Mouse (Mus musculus) spleen, adult 12 weeks (tissue): ENCODE data around the gene 4931428L18Rik.

ENCODE experiments used
- DNase-seq: peaks from one replicate; pipeline ENCODE4 v3.0.0; 2022; ENCODE audit warnings: low spot score

Gene 4931428L18Rik

GRCm38 (mm10) chr1:31152799-31153426 lies 69.6 kb downstream of the 4931428L18Rik start:
- DNase-seq = no peak

DNA sequence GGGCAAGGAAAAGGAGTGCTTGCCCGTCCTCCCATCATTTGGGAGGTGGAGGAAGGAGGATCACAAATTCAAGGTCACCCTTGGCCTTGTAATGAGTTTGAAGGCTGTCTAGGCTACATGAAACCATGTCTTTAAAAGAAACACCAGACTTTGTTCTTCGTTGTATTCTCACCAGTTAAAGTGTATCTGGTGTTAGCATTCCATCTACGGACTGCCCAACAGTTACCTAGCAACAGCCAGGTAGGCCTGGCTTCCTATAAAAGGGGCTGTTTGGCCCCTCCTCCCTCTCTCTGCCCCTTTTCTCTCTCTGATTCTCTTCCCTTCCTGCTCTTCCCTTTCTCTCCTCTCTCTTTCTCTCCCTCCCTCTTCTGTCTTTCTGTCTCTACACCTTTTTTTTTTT lies 71.9 kb downstream of the 4931428L18Rik start:
- DNase-seq = no peak

GRCm38 (mm10) chr1:31149671-31150070 lies 72.8 kb downstream of the 4931428L18Rik start:
- DNase-seq = no peak

DNA sequence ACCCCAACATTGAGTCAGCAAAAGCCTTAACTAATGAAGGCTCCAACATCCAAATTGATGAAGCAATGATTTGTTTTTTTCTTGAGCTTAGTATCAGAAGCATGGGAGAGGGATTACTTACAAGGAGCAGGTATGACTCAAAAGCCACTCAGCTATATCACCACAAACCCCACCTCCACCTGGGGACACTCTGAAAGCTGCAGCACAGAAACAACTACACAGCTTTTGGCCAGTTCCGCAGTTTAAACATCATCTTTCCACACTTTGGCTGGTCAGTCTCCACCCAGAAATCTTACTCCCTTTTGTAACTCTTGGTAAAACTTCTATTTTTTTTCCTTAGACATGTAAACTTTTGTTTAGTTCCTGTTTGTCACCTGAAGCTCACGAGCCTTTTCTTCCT lies 78.9 kb downstream of the 4931428L18Rik start:
- DNase-seq = no peak

GRCm38 (mm10) chr1:31142288-31143094 lies 80.0 kb downstream of the 4931428L18Rik start:
- DNase-seq = no peak

DNA sequence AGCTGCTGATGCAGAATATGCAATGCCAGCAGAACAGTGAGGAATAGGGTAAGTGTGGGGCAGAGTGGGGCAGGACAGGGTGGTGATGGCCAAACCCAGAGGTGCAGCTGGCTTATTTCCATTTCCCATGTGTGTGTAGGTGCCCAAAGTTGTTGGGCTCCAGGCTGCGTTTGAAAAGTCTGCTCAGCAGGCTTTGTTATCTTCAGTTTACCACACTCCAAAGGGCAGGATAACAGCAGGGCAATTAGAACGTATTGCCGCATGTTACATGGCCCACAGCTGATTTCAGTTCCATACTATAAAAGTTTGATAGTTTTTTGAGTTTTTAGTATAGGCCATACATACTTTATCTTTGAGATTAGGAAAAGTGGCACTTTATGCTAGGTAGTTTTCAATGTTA lies 84.1 kb downstream of the 4931428L18Rik start:
- no peak for DNase-seq

GRCm38 (mm10) chr1:31113466-31113865 lies 109.0 kb downstream of the 4931428L18Rik start:
- DNase-seq = no peak

- no peak for DNase-seq
Measured at GRCm38 (mm10) chr1:31107961-31108360, 114.5 kb downstream of the 4931428L18Rik start.

- no peak for DNase-seq
Measured at GRCm38 (mm10) chr1:31102863-31103657, 119.4 kb downstream of the 4931428L18Rik start.

- no peak for DNase-seq
Measured at GRCm38 (mm10) chr1:31102280-31102679, 120.2 kb downstream of the 4931428L18Rik start.

DNA sequence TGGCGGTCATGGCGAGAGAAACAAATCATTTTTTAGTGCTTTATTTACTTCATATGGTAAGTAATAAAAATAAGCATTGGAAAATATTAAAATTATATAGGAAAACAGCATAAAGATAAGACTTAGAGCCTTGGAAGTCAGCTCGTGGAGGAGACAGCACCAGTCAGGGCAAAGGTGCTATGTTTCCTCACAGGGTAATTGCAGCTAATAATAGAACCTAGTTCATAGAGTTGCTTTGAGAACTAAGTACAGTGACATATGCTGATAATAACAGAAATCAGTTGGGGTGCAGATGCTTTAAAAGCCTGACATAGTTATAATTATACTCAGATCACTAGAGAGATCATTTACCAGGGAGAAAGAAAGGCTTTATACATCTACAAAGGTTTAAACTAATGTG lies 125.3 kb downstream of the 4931428L18Rik start:
- DNase-seq = no peak

GRCm38 (mm10) chr1:31096466-31096793 lies 126.1 kb downstream of the 4931428L18Rik start:
- DNase-seq = no peak

- DNase-seq = no peak
Measured at GRCm38 (mm10) chr1:31095706-31096465, 126.6 kb downstream of the 4931428L18Rik start.

DNA sequence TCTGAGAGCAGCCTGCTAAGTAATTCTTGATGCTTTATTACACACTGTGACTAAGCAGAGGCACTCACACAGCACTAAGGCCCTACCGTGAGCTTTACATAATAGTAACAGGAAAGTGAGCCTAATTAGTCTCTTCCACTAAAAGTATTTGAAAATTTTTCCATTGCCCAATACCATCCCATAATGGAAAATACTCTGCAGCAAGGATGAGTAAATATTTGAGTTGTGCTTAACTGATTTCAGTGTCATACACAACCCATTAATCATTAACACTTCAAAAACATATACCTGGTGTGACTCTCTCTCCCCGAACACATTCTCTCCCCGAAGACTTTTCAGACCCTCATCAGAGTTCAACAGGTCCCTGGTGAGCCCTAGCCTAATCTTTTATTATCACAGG lies 127.7 kb downstream of the 4931428L18Rik start:
- no peak for DNase-seq

GRCm38 (mm10) chr1:31093939-31094338 lies 128.5 kb downstream of the 4931428L18Rik start:
- DNase-seq = no peak

DNA sequence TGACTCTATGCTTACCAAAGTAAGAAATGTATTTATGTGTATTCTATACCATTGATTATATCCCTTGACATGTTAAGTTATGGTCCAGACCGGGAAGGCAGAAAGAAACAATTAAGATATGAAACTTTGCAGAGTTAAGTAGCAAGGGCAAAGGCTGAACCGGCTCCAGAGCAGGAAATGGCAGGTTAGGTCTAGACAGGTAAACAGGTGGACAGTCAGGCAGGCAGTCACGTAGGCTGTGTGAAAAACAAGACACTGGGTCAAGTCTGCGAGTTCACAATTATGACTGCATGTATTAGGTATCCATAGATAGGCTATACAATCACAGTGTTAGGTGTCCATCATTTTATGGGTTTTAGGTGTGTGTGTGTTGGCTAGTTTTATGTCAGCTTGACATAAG lies 133.8 kb downstream of the 4931428L18Rik start:
- no peak for DNase-seq

GRCm38 (mm10) chr1:31072523-31073370 lies 149.7 kb downstream of the 4931428L18Rik start:
- no peak for DNase-seq

DNA sequence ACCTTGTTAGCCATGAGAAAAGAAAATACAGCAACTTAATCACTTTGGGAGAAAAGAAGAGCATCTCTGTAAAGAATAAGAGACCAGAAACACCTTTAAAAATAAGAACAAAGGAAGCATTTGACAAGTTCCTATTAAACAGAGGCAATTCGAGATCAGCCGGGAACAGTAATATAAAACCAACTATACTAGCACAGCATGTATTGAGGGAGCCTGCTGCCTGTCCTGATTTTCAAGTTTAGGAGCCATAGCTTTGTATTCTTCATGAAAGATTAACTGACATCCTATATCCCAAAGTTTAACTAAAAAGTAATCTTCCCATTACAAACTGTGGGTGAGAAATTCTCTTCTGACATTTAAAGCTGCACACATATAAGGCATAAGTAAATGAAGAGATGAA lies 151.3 kb downstream of the 4931428L18Rik start:
- DNase-seq = no peak

DNA sequence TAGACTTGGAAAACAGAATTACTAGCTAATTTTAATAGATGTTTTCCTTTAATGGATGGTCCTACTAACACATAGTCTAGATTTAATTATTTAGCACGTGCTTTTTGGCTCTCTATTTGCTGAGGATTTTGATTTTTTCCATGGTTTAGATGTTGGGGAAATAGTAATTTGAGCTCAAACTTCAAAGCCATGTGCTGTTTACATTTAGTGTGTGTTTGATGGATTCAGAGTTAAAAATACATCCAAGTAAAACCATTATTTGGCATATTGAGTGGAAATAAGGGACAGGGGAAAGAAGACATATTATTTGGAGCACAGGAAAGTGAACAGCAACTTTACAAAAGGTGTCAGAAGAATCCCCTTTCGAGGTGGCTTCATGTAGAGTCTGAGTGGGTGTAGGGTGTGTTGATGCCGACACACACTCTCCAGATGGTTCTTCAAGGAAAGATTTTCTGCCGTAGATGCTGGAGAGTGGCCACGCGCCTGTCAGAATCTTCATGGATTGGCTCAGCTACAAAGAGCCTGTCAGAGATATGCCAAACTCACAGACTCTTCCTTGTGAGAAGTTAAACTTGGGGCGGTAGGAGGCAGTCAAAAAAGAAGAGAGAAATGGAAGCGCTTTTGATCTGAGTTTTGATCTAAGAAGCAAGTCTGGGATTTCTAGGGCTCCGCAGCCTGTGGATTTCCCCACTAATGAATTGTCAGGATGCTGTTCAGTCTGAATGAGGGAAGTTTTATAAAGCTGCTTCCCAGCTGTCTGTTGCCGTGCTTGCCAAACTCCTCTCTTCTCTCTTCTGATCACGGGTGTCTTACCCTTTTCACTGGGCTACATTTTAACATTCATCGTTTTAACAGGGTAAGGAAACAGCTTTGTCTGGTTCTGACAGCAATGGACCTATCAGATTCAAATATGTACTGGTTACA lies 157.4 kb downstream of the 4931428L18Rik start:
- DNase-seq = no peak

GRCm38 (mm10) chr1:31059806-31060205 lies 162.7 kb downstream of the 4931428L18Rik start:
- no peak for DNase-seq
